ENCODE assay signal across 29 mouse cellular contexts in genomic region chr1:162929146-162929545, GRCm38 (mm10). TPM values are rescaled to one million over a fixed set of nuclear protein-coding genes. Genes with fewer than 3 reads are reported as not detected.
A peak's percentile ranks its signal among the peaks of the same experiment; 100 is the strongest.
DNase-seq lines count a peak whose midpoint lies in the region; TF ChIP-seq lines count a peak whose summit lies in the region.
"Had no signal": no experiment of that assay in that cellular context is flagged by ENCODE, and none has a peak within 500 bp of the region (broad histone marks: within the 10 kb centered on the region; RNA-seq: fewer than 3 reads in every experiment).

No protein-coding gene starts in this region.

- intact Hi-C loops in heart, postnatal 10 days (cut with DNase I) = no loop called here
- intact Hi-C loops in heart, adult 2 months (cut with DNase I) = no loop called here

- TF ChIP-seq POLR2A in heart, adult 2 months (IDR thresholded peaks at IDR 0.05; ENCODE audit: insufficient read depth, low read depth, low read length) = no peak

- TF ChIP-seq CTCF in heart, adult 2 months (IDR thresholded peaks at IDR 0.05) = no peak

- H3K9ac ChIP-seq in heart, adult 2 months (ENCODE audit: low read depth, low read length) = no peak overlapping the region
- H3K9ac ChIP-seq: embryonic facial prominence, embryonic 13.5 days; embryonic facial prominence, embryonic 15.5 days; forebrain, embryonic 12.5 days had no signal

- peaks cover 5% of the 10 kb centered on the region for H3K36me3 ChIP-seq in heart, adult 2 months (ENCODE audit: control insufficient read depth, insufficient read depth, low read length)
- H3K36me3 ChIP-seq: embryonic facial prominence, embryonic 13.5 days; embryonic facial prominence, embryonic 15.5 days; forebrain, embryonic 10.5 days; forebrain, embryonic 12.5 days had no signal

- no peaks in the 10 kb centered on the region for H3K27me3 ChIP-seq in heart, adult 2 months (ENCODE audit: control insufficient read depth, insufficient read depth, low read length)
- H3K27me3 ChIP-seq: embryonic facial prominence, embryonic 13.5 days; embryonic facial prominence, embryonic 15.5 days; forebrain, embryonic 12.5 days had no signal

- no peaks in the 10 kb centered on the region for H3K79me2 ChIP-seq in heart, adult 2 months (replicated peaks; ENCODE audit: control insufficient read depth, insufficient read depth, low read length)

- H3K27ac ChIP-seq in heart, adult 2 months = peak overlapping the region; percentile 55
- H3K27ac ChIP-seq: embryonic facial prominence, embryonic 13.5 days; embryonic facial prominence, embryonic 15.5 days; forebrain, embryonic 10.5 days; forebrain, embryonic 12.5 days had no signal

- 47% methylated on average over 3 of the region's 3 CpGs for WGBS in heart, adult 2 months

- H3K4me3 ChIP-seq in heart, adult 2 months = no peak overlapping the region
- H3K4me3 ChIP-seq: embryonic facial prominence, embryonic 13.5 days; embryonic facial prominence, embryonic 15.5 days; erythroblast, embryonic 14.5 days; forebrain, embryonic 10.5 days; forebrain, embryonic 12.5 days had no signal

- H3K4me1 ChIP-seq in heart, adult 2 months (ENCODE audit: control insufficient read depth, insufficient read depth, low read length) = peaks cover 4% of the 10 kb centered on the region
- H3K4me1 ChIP-seq: embryonic facial prominence, embryonic 13.5 days; embryonic facial prominence, embryonic 15.5 days; forebrain, embryonic 10.5 days; forebrain, embryonic 12.5 days had no signal

- TF ChIP-seq EP300 in heart, adult 2 months (IDR thresholded peaks at IDR 0.05; ENCODE audit: insufficient read depth, low read depth, low read length) = no peak

- peak; percentile 92 for DNase-seq in heart, adult 11 months
- DNase-seq in heart, postnatal 10 days = no peak
- DNase-seq in heart, adult 2 months = peak in 1 of 2 experiments; percentile 10
- DNase-seq in heart, postnatal 4 days = no peak
- DNase-seq in lung, postnatal 36 days = peak; percentile 34
- DNase-seq in lung, postnatal 14 days = no peak
- DNase-seq: adrenal gland, adult 2 months; adrenal gland, postnatal 10 days; adrenal gland, postnatal 25 days; cerebellum, adult 11 months; cerebellum, adult 18-20 months; cerebellum, adult 8-10 months; cerebellum, adult 9-11 months; cerebellum, postnatal 14 days; cerebellum, postnatal 36 days; embryo, embryonic 11 days had no signal

RNA-seq across cellular contexts. Expression of gene Fmo6, which starts 8.2 kb away (rescaled TPM):
- total RNA-seq in heart, postnatal 10 days (2021) = not detected
- not detected for total RNA-seq in heart, adult 2 months (2021)
- polyA plus RNA-seq in heart, adult 2 months (2012; rRNA removed) = 0.53 TPM in 1 of 2 replicates, not detected in the other
- total RNA-seq in heart, postnatal 4 days (2021) = not detected
- total RNA-seq: adrenal gland, adult 2 months; adrenal gland, postnatal 10 days; adrenal gland, postnatal 25 days; adrenal gland, postnatal 4 days; common myeloid progenitor, adult 5-6 weeks; ES-E14; MEL had no signal
- polyA plus RNA-seq: adrenal gland, adult 2 months; brain, embryonic 14.5 days; C2C12; embryonic facial prominence, embryonic 11.5 days; erythroblast, embryonic 14.5 days; forebrain, embryonic 10.5 days; forebrain, embryonic 14.5 days had no signal

RNA-seq across cellular contexts. Expression of gene Fmo2, which starts 30.6 kb away (rescaled TPM):
- total RNA-seq in heart, postnatal 10 days (2021) = 1 to 10 TPM; 4.1 to 9.1 TPM
- 10 to 100 TPM; 35.5 to 52.9 TPM for total RNA-seq in heart, adult 2 months (2021)
- 17.9 and 24.3 TPM in 2 replicates for polyA plus RNA-seq in heart, adult 2 months (2012; rRNA removed)
- 10 to 100 TPM in 1 of 2 experiments, 1 to 10 TPM in 1; 7.9 to 11.9 TPM for total RNA-seq in heart, postnatal 4 days (2021)
- total RNA-seq: common myeloid progenitor, adult 5-6 weeks; ES-E14; MEL had no signal
- polyA plus RNA-seq: C2C12; embryonic facial prominence, embryonic 11.5 days; erythroblast, embryonic 14.5 days; forebrain, embryonic 10.5 days; forebrain, embryonic 12.5 days had no signal

RNA-seq across cellular contexts. Expression of gene Fmo3, which starts 55.2 kb away (rescaled TPM):
- total RNA-seq in heart, postnatal 10 days (2021) = not detected
- total RNA-seq in heart, adult 2 months (2021) = under 1 TPM in 1 of 2 experiments, not detected in 1; 0.16 TPM
- 0.32 and 2.9 TPM in 2 replicates for polyA plus RNA-seq in heart, adult 2 months (2012; rRNA removed)
- not detected for total RNA-seq in heart, postnatal 4 days (2021)
- total RNA-seq: adrenal gland, postnatal 25 days; common myeloid progenitor, adult 5-6 weeks; ES-E14; MEL had no signal
- polyA plus RNA-seq: adrenal gland, adult 2 months; brain, embryonic 14.5 days; C2C12; embryonic facial prominence, embryonic 11.5 days; embryonic facial prominence, embryonic 13.5 days; embryonic facial prominence, embryonic 15.5 days; erythroblast, embryonic 14.5 days; forebrain, embryonic 10.5 days; forebrain, embryonic 12.5 days; forebrain, embryonic 14.5 days had no signal

Comparison
In these comparisons a context has a peak if more than half of its experiments do, and no peak if none do; other contexts are left out.
1. DNase-seq: peak in heart, adult 11 months (single experiment) and lung, postnatal 36 days (single experiment); none in heart, postnatal 10 days (0 of 2), heart, postnatal 4 days (single experiment) and lung, postnatal 14 days (single experiment).